In genomic region chr12:86678591-86679545, GRCm38 (mm10) we compare ENCODE assay signal across 8 mouse cellular contexts. TPM values are rescaled to one million over a fixed set of nuclear protein-coding genes. Genes with fewer than 3 reads are reported as not detected.
DNase-seq lines count a peak whose midpoint lies in the region; ATAC-seq and TF ChIP-seq lines count a peak whose summit lies in the region.

Gene Vash1, plus strand, starts transcription at chr12:86678700.

- H3K27ac ChIP-seq in hindbrain, embryonic 11.5 days (ENCODE audit: low read depth, low read length), result peak within 1 kb of the TSS; percentile 99
- peak within 1 kb of the TSS; percentile 49 for H3K27ac ChIP-seq in lung, postnatal 0 days (ENCODE audit: low read length)

- peaks cover 2% of the 10 kb centered on the region; the same call in 1 of the 2 replicates for H3K4me1 ChIP-seq in hindbrain, embryonic 11.5 days (replicated peaks; ENCODE audit: control insufficient read depth, insufficient read depth, low read length)
- H3K4me1 ChIP-seq in lung, postnatal 0 days (ENCODE audit: insufficient read depth, low read depth, low read length), result peaks cover 4% of the 10 kb centered on the region; the same call in 1 of the 2 replicates

- peaks cover 32% of the 10 kb centered on the region for H3K27me3 ChIP-seq in Patski
- no peaks in the 10 kb centered on the region for H3K27me3 ChIP-seq in hindbrain, embryonic 11.5 days (ENCODE audit: control insufficient read depth, insufficient read depth, low read length)
- H3K27me3 ChIP-seq in lung, postnatal 0 days (replicated peaks; ENCODE audit: insufficient read depth, low read length), result no peaks in the 10 kb centered on the region

- no peaks in the 10 kb centered on the region for H3K36me3 ChIP-seq in hindbrain, embryonic 11.5 days (ENCODE audit: control insufficient read depth, insufficient read depth, low read length)
- no peaks in the 10 kb centered on the region for H3K36me3 ChIP-seq in lung, postnatal 0 days (ENCODE audit: insufficient read depth, low read length)

- CTCF ChIA-PET in Patski (lab: Charles Lee), result no interaction called here

- ATAC-seq in Patski, result peak; percentile 90
- peak; percentile 86 for ATAC-seq in hindbrain, embryonic 11.5 days (ENCODE audit: low FRiP score)
- ATAC-seq in lung, postnatal 0 days, result peak; percentile 72

- no peak for TF ChIP-seq CTCF in Patski (IDR thresholded peaks at IDR 0.05)
- no peak for TF ChIP-seq CTCF in lung, postnatal 0 days (IDR thresholded peaks at IDR 0.05)

- peak within 1 kb of the TSS; percentile 98 for H3K9ac ChIP-seq in hindbrain, embryonic 11.5 days (ENCODE audit: low read depth, low read length)
- peak within 1 kb of the TSS; percentile 48 for H3K9ac ChIP-seq in lung, postnatal 0 days (replicated peaks; ENCODE audit: low read depth)

- H3K4me3 ChIP-seq in hindbrain, embryonic 11.5 days (ENCODE audit: low read depth, low read length), result peak within 1 kb of the TSS; percentile 93
- peak within 1 kb of the TSS; percentile 77 for H3K4me3 ChIP-seq in lung, postnatal 0 days (ENCODE audit: low read depth, low read length)

- TF ChIP-seq EP300 in lung, postnatal 0 days (IDR thresholded peaks at IDR 0.05), result no peak

- in situ Hi-C loops in Patski (cut with MboI; ENCODE audit: low pct_unique_long_range_greater_than_20kb), result no loop called here

- DNase-seq in Patski (ENCODE audit: low read depth, low spot score), result no peak
- peak; percentile 74 for DNase-seq in cerebellum, adult 9-10 months
- DNase-seq in frontal cortex, adult 2 months (ENCODE audit: extremely low spot score in 1 of 2, low spot score in 1 of 2), result peak in 1 of 2 experiments; percentile 79
- peak; percentile 90 for DNase-seq in hindbrain, embryonic 11.5 days (ENCODE audit: low spot score)
- peak; percentile 71 to 86 for DNase-seq in layer of hippocampus, postnatal 10 days (ENCODE audit: low spot score in 2 of 2)
- DNase-seq in lung, postnatal 0 days (ENCODE audit: low spot score), result peak; percentile 46
- DNase-seq in retina, embryonic 14.5 days (ENCODE audit: low spot score), result peak; percentile 88
- DNase-seq in yolk sac, embryonic 10.5 days (ENCODE audit: low spot score), result peak; percentile 66

- POLR2A ChIA-PET in Patski (lab: Charles Lee), result interaction anchor here (0.6 kb wide), 1 partner anchor 166 kb away, joined by 4 read pairs; no protein-coding TSS in a partner anchor

- no peaks in the 10 kb centered on the region for H3K9me3 ChIP-seq in hindbrain, embryonic 11.5 days (ENCODE audit: control insufficient read depth, low read length)
- H3K9me3 ChIP-seq in lung, postnatal 0 days (ENCODE audit: low read length), result no peaks in the 10 kb centered on the region

- peak within 1 kb of the TSS; percentile 72 for H3K4me2 ChIP-seq in hindbrain, embryonic 11.5 days (replicated peaks; ENCODE audit: low read depth, low read length)
- H3K4me2 ChIP-seq in lung, postnatal 0 days (replicated peaks; ENCODE audit: low read depth, low read length), result peak within 1 kb of the TSS; percentile 95

- under 1% methylated on average over 92 of the region's 94 CpGs for WGBS in hindbrain, embryonic 11.5 days
- under 1% methylated on average over 94 of the region's 94 CpGs for WGBS in lung, postnatal 0 days

RNA-seq across cellular contexts. Expression of gene Vash1, which starts in this region (rescaled TPM):
- 1.5 TPM for polyA plus RNA-seq in Patski (2021)
- polyA plus RNA-seq in frontal cortex, adult 2 months (2012; rRNA removed), result 21.3 and 22.4 TPM in 2 replicates
- 26.5 and 28.1 TPM in 2 replicates for polyA plus RNA-seq in hindbrain, embryonic 11.5 days (2014; fragmentation: Nextera tagmentation; extraction: Ambion mirVana)
- 100 to 1,000 TPM in 1 of 2 experiments, 10 to 100 TPM in 1; 98.5 to 104 TPM for total RNA-seq in layer of hippocampus, postnatal 10 days (2021)
- polyA plus RNA-seq in lung, postnatal 0 days (2015; fragmentation: Nextera tagmentation; extraction: Ambion mirVana), result 9.0 and 10.9 TPM in 2 replicates
